Mouse (Mus musculus): Measurements from ENCODE around the gene Rin2.

- TF ChIP-seq CTCF (IDR thresholded peaks at IDR 0.05; ENCODE audit: borderline replicate concordance, insufficient read depth, low read depth, low read length) (no peak), POLR2A (IDR thresholded peaks at IDR 0.05; ENCODE audit: borderline replicate concordance, insufficient read depth, low read length) (no peak)
Observed at GRCm38 (mm10) chr2:145877191-145877590, 202.2 kb downstream of the Rin2 start.
